Mouse (Mus musculus) adrenal gland, postnatal 36 days (tissue): ENCODE results near the gene Tmem9. TPM values are rescaled to one million over a fixed set of nuclear protein-coding genes. Genes with fewer than 3 reads are reported as not detected.

Source experiments
- DNase-seq, 2 experiments: peaks; one replicate each; pipeline ENCODE4 v3.0.0; 2021; ENCODE audit warnings: mixed read lengths in 1 of 2
- long read RNA-seq, 2 experiments: library from polyadenylated mRNA; stranded (forward); transcript quantifications; one replicate each; pipeline ENCODE4 v2.0.0; 2021; ENCODE audit warnings: borderline sequencing depth in 2 of 2
- total RNA-seq, 2 experiments: library from RNA; stranded (reverse); gene quantifications; 2 replicates each; pipeline ENCODE4 v1.2.3; 2021

Gene Tmem9
- total RNA-seq: 10 to 100 TPM; 32.4 to 43.1 TPM
- long read RNA-seq, experiment 1, transcript Tmem9-201 (6 exons, 1,806 nt): major isoform, 51 of 63 reads
- long read RNA-seq, experiment 1, partial matches to known transcripts: 6 of 63 reads
- long read RNA-seq, experiment 1, other reads (novel, unspliced or antisense): 3 of 63 reads
- long read RNA-seq, experiment 2, transcript Tmem9-201 (6 exons, 1,806 nt): major isoform, 24 of 28 reads
- long read RNA-seq, experiment 2, partial matches to known transcripts: 3 of 28 reads
- long read RNA-seq, experiment 2, other reads (novel, unspliced or antisense): 1 of 28 reads

DNA sequence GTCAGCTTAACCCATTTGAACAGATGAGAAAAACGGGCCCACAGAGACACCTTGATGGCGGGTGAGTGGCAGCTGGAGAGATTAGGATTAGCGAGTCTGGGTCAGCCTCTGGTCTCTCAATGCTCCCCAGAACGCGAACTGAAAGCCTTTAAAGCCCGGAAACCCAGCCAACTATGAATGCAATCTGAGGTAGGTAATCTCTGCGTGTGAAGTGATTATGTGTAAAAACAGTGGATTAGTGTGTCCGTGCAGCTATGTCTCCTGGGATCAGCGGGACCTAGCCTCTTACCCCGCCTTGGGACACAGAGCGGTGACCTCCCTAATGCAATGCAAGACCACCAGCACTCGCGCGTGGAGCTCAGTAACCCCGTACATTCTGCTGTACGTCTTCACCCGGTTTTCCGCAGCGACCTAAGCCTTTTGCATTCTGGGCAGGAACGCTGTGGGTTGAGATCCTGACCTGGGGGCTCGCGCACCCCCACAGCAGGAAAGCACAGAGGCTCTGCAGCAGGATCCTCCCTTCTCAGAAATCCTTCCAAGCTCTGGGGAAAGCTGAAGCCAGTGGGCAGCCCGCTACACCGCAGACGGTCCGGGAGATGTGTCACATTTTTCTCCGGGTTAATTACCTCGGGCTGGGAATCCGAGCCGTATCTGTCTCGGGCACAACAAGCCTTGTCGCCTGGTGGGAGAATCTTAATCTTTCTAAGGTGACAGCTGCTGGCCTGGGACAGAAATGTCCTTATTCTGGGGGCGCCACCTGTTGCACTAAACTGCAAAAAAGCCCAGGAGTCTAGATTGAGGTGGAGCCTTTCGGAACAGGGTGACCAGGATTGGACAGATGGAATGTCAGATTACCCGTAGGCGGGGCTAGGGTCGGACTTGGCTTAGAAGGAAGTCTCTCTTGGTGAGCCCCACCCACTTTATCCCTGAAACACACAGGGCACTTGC is at the start of gene Tmem9:
Tmem9 (plus strand) TSS at position 940 of the 948 bp plus-strand sequence.
- DNase-seq: peak; percentile 87 to 90

DNA sequence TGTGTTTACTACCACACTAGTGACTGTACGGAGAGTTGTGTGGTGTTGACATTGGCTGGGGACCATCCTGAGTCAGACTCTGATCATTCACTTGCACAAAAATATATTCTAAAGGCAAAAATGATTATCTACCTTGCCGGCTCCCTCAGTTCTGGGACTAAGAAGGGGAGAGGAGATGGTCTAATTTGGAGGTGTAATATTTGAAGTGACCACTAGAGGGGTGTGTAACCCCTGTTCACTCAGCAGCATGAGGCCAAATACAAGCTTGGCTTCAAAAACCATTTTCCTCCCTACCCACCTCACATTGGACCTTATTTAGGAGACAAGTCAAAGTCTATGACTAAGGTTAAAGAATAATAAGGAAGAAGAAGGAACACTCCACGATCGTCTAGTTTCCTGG is 49.5 kb upstream of the Tmem9 start:
- DNase-seq: peak in 1 of 2 experiments; percentile 8

GRCm38 (mm10) chr1:135963177-135963576 is 44.8 kb upstream of the Tmem9 start:
- no peak for DNase-seq

DNA sequence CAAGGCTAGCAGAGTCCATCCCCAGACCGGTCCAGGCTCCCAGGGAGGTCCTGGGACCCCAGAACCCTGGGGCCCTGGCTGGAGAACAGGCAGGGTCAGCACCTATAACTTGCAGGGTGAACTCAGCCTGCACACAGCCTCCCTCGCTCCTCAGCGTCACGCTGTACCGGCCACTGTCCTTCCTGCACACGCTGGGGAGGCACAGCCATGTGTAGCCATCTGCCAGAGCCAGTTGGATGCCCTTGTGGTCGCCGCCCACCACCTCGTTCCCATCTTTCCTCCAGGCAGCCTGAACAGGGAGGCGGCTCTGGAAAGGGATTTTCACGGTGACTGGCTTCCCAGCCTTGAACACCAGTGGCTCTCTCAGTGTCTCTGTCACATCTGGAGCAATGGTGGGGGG is 43.4 kb upstream of the Tmem9 start:
- DNase-seq: no peak

DNA sequence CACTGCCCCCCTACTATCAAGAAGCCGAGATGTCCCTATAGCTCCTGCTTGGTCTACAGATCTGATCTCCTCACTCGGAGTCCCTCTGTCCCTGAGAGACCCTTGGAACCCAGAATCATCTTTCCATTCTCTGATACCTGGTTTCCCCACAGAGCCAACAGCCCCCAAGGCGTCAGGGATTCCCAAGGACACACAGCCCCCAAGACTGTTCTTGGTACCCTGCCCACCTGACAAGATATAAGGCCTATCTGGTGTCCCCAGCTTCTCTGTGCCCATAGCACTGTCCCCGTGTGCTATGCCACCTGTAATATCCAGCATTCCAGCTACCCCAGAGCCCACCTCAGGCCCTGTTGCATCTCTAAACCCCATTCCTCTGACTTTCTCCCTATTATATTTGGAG is 40.2 kb upstream of the Tmem9 start:
- DNase-seq: no peak

- DNase-seq: no peak
These were observed 37.5 kb upstream of the Tmem9 start for GRCm38 (mm10) chr1:135970486-135970885.

- peak; percentile 20 to 24 for DNase-seq
These were observed 35.4 kb upstream of the Tmem9 start for GRCm38 (mm10) chr1:135972576-135972975.

DNA sequence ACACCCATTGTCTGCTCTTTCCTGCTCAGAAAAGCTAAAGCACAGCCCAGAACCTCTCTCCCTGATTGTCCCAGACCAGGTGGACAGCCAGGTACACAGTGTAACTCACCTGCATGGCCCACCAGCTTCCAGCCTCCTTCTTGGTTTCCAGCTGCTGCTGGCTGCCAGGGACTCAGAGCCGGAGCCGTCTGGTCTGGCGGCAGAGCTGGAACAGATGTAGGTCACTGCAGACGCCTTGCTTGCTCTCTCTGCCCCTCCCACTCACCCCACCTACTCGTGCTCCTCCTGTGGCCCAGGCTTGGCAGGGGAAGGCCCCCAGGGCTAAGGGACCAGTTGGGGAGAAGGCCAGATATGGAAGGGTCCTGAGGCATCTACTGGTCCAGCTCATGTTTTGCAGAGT is 23.8 kb upstream of the Tmem9 start:
- DNase-seq: no peak

- DNase-seq: no peak
These were observed 18.1 kb upstream of the Tmem9 start for GRCm38 (mm10) chr1:135989876-135990275.

- no peak for DNase-seq
These were observed 14.5 kb upstream of the Tmem9 start for GRCm38 (mm10) chr1:135993470-135993869.

DNA sequence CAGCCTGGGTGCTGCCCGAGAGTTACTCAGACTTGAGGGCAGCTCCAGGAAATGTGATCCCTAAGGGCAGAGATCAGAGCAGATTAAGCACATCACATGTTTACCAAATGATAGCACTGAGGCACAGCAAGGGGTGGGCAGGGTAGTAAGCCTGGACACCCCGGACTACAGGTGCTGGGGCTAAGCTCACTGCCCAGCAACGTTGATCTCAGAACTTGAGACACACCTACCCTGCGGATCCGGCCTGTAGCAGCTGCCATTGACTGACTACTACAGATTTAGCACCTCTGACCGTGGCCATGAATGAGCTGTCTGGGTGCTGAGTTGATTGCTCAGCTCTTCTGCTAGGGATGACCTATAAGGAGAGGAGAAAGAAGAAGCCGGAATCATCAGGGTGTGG is 10.4 kb upstream of the Tmem9 start:
- DNase-seq: no peak

DNA sequence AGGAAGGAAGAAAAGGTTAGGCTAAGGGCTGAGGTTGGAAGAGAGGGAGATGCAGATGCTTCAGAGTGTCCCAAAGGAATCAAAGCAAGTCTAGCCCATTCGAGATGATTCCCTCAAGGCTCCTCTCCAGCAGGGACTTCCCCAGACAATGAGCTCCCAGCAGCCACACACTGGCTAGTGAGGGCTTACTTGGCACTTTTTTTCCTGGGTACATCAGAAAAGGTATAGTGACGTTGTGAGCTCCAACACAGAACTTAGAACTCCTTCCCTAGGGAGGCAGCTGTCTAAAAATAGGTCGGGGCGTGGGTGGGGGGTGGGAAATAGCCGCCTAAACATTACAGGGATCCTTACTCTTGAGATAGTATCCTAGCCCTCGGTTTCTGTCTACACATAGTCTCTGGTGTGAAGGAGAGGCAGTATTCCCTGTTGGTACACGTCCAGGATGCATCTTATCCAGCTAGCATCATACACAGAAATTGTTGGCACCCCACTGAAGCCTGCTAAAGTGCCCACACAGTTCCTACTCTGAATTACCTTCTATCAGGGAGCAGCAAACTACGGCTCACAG is 8.1 kb upstream of the Tmem9 start:
- no peak for DNase-seq

- DNase-seq: no peak
These were observed 6.5 kb upstream of the Tmem9 start for GRCm38 (mm10) chr1:136001438-136001837.

- no peak for DNase-seq
These were observed 1.6 kb upstream of the Tmem9 start, which contains the start of gene Igfn1 for GRCm38 (mm10) chr1:136006292-136006748. Igfn1 (minus strand) TSS chr1:136006342.

DNA sequence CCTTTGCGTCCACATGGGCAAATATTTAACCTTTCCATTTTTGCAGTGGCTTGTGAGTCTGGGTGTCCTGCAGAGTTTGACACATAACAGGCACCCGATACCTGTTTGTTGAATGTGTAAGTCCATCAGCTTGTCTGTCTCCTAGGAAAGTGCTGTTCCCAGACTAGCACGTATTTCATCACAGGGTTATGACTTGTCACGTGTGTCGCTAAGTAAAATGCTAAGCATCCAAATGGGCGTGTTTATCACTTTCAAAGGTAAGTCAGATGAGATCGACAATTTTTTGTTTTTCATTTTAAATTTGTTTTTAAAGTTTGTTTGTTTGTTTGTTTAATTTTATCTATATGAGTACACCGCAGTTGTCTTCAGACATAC is 196 bp downstream of the Tmem9 start:
- no peak for DNase-seq

DNA sequence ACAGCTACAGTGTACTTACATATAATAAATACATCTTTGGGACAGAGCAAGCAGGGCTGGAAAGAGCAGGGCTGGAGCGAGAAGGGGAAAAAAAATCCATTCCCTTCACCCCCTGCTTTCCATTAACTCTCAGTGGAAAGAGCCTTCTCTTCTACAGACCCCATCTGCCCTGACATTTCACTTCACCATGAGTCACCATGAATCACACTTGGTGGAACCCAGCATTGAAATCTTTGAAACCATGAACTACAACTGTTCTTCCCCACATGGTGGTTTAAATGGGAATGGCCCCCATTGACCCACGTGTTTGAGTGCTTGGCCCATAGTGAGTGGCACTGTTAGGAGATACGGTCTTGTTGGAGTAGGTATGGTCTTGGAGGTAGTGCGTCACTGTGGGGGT is 2.3 kb downstream of the Tmem9 start:
- DNase-seq: no peak

DNA sequence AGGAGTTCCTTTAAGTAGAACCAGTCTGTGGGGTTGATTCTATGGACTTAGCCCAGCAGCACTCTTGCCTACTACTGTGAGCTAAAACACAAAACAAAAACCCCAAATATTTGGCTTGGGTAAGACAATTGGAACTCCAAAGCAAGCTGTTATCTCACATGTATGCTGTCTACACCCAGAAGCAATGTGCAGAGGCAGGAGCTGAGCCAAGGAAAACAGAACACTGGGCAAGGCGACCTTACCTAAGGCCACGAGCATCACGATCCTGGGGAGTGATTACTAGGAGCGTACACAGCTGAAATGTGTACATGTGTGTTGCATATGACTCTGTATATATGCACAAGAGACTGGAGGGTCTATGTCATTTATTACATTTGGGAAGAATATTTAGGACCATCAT is 5.6 kb downstream of the Tmem9 start:
- DNase-seq: no peak

GRCm38 (mm10) chr1:136014796-136015502 is 7.0 kb downstream of the Tmem9 start:
- no peak for DNase-seq

DNA sequence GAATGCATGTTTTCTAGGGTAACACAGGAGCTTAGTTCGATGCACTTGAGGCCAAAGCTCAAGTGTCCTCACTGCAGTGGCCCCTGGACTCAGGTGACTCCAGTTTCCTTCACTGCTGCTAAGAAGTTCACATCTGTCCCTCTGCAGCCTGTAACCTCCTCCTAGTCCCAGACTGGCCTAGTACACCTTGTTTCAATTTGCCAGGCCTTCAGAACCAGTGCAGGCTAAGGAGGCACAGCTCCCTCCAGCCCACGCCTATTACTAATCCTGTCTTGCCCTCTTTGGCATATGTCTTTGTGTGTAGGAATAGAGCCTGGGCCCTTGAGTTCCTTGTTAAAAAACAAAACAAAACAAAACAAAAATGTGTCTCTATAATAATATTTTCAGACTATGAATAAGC is 9.4 kb downstream of the Tmem9 start:
- no peak for DNase-seq

- DNase-seq: peak; percentile 92 to 95
These were observed 10.0 kb downstream of the Tmem9 start for GRCm38 (mm10) chr1:136017907-136018313.

- DNase-seq: peak; percentile 19 to 43
These were observed 10.6 kb downstream of the Tmem9 start for GRCm38 (mm10) chr1:136018390-136019189.
